Mouse (Mus musculus) B cell, adult 2 months (primary cell): ENCODE results near the gene 4933424G06Rik.
A peak's percentile ranks its signal among the peaks of the same experiment; 100 is the strongest.

Experiments used
- DNase-seq, 2 experiments: peaks; one replicate each; pipeline ENCODE4 v3.0.0; 2022

4933424G06Rik gene

GRCm38 (mm10) chr1:36711104-36711503 is 1.2 kb downstream of the 4933424G06Rik start:
- no peak for DNase-seq

- no peak for DNase-seq
Observed at GRCm38 (mm10) chr1:36714311-36714710, 4.4 kb downstream of the 4933424G06Rik start, which contains the start of gene Actr1b. Gene Actr1b (minus strand): TSS chr1:36714422.

- DNase-seq, result no peak
Observed at GRCm38 (mm10) chr1:36718786-36719185, 8.8 kb downstream of the 4933424G06Rik start.

GRCm38 (mm10) chr1:36723146-36724056 is 13.5 kb downstream of the 4933424G06Rik start:
- DNase-seq, result no peak

- DNase-seq, result no peak
Observed at GRCm38 (mm10) chr1:36724057-36724431, 14.1 kb downstream of the 4933424G06Rik start.

- DNase-seq, result peak; percentile 86 to 90
Observed at GRCm38 (mm10) chr1:36737300-36737699, 27.4 kb downstream of the 4933424G06Rik start.

GRCm38 (mm10) chr1:36739231-36739630 is 29.3 kb downstream of the 4933424G06Rik start:
- DNase-seq, result no peak

GRCm38 (mm10) chr1:36743046-36743445 is 33.1 kb downstream of the 4933424G06Rik start:
- DNase-seq, result no peak

- DNase-seq, result peak; percentile 87 to 90
Observed at GRCm38 (mm10) chr1:36744268-36744944, 34.5 kb downstream of the 4933424G06Rik start.

- no peak for DNase-seq
Observed at GRCm38 (mm10) chr1:36745661-36746060, 35.7 kb downstream of the 4933424G06Rik start.

- DNase-seq, result peak; percentile 72 to 73
Observed at GRCm38 (mm10) chr1:36746452-36746851, 36.5 kb downstream of the 4933424G06Rik start.

- DNase-seq, result no peak
Observed at GRCm38 (mm10) chr1:36753932-36754675, 44.2 kb downstream of the 4933424G06Rik start.

- DNase-seq, result no peak
Observed at GRCm38 (mm10) chr1:36758553-36758952, 48.6 kb downstream of the 4933424G06Rik start.

- DNase-seq, result no peak
Observed at GRCm38 (mm10) chr1:36759076-36759475, 49.1 kb downstream of the 4933424G06Rik start.

GRCm38 (mm10) chr1:36760401-36760800 is 50.5 kb downstream of the 4933424G06Rik start:
- no peak for DNase-seq

GRCm38 (mm10) chr1:36761061-36761460 is 51.1 kb downstream of the 4933424G06Rik start:
- DNase-seq, result no peak

GRCm38 (mm10) chr1:36761568-36761967 is 51.6 kb downstream of the 4933424G06Rik start, which contains the start of gene Zap70:
Gene Zap70 (plus strand): TSS chr1:36761798.
- no peak for DNase-seq

GRCm38 (mm10) chr1:36766431-36767205 is 56.7 kb downstream of the 4933424G06Rik start:
- peak; percentile 16 to 29 for DNase-seq

GRCm38 (mm10) chr1:36767321-36767720 is 57.4 kb downstream of the 4933424G06Rik start:
- no peak for DNase-seq

- no peak for DNase-seq
Observed at GRCm38 (mm10) chr1:36768786-36769185, 58.8 kb downstream of the 4933424G06Rik start.

- DNase-seq, result no peak
Observed at GRCm38 (mm10) chr1:36769951-36770350, 60.0 kb downstream of the 4933424G06Rik start.

- no peak for DNase-seq
Observed at GRCm38 (mm10) chr1:36770998-36771397, 61.0 kb downstream of the 4933424G06Rik start.
